In genomic region chr12:13122282-13122681, GRCm38 (mm10) we compare ENCODE assay signal across 11 mouse cellular contexts.
DNase-seq lines count a peak whose midpoint lies in the region; ATAC-seq and TF ChIP-seq lines count a peak whose summit lies in the region.
"Had no signal": no experiment of that assay in that cellular context is flagged by ENCODE, and none has a peak within 500 bp of the region (broad histone marks: within the 10 kb centered on the region; RNA-seq: fewer than 3 reads in every experiment).

No protein-coding gene starts in this region.

- WGBS in heart, embryonic 12.5 days: 17% methylated on average over 9 of the region's 9 CpGs
- WGBS in embryonic facial prominence, embryonic 10.5 days: 55% methylated on average over 9 of the region's 9 CpGs
- WGBS in cerebellum, adult 2 months: 41% methylated on average over 9 of the region's 9 CpGs

- no peak overlapping the region for H3K4me2 ChIP-seq in heart, embryonic 12.5 days
- H3K4me2 ChIP-seq: hindbrain, embryonic 14.5 days had no signal

- no peak overlapping the region for H3K27ac ChIP-seq in heart, embryonic 12.5 days (ENCODE audit: poor library complexity, severe bottlenecking)
- H3K27ac ChIP-seq in embryonic facial prominence, embryonic 10.5 days (replicated peaks): peak overlapping the region; percentile 70
- H3K27ac ChIP-seq in cerebellum, adult 2 months (ENCODE audit: insufficient read depth, low read length): no peak overlapping the region
- H3K27ac ChIP-seq: hindbrain, embryonic 14.5 days had no signal

- peaks cover 47% of the 10 kb centered on the region for H3K4me1 ChIP-seq in heart, embryonic 12.5 days (replicated peaks)
- H3K4me1 ChIP-seq in embryonic facial prominence, embryonic 10.5 days: peaks cover 48% of the 10 kb centered on the region
- H3K4me1 ChIP-seq in cerebellum, adult 2 months (ENCODE audit: control insufficient read depth, insufficient read depth, low read length): peaks cover 4% of the 10 kb centered on the region; the same call in 1 of the 2 replicates

- no peaks in the 10 kb centered on the region for H3K9me3 ChIP-seq in heart, embryonic 12.5 days (replicated peaks)
- peaks cover 3% of the 10 kb centered on the region; the same call in 1 of the 2 replicates for H3K9me3 ChIP-seq in embryonic facial prominence, embryonic 10.5 days

- TF ChIP-seq CTCF in cerebellum, adult 2 months (IDR thresholded peaks at IDR 0.05; ENCODE audit: borderline replicate concordance, insufficient read depth, low read depth, low read length): no peak

- H3K4me3 ChIP-seq in heart, embryonic 12.5 days: no peak overlapping the region
- H3K4me3 ChIP-seq in embryonic facial prominence, embryonic 10.5 days: no peak overlapping the region
- H3K4me3 ChIP-seq in cerebellum, adult 2 months (replicated peaks; ENCODE audit: insufficient read depth, low read depth, low read length): no peak overlapping the region

- H3K27me3 ChIP-seq in heart, embryonic 12.5 days (replicated peaks): no peaks in the 10 kb centered on the region
- H3K27me3 ChIP-seq in embryonic facial prominence, embryonic 10.5 days (replicated peaks; ENCODE audit: low read depth, poor library complexity, severe bottlenecking): no peaks in the 10 kb centered on the region
- no peaks in the 10 kb centered on the region for H3K27me3 ChIP-seq in cerebellum, adult 2 months (ENCODE audit: control insufficient read depth, insufficient read depth, low read length)

- no peak overlapping the region for H3K9ac ChIP-seq in heart, embryonic 12.5 days
- H3K9ac ChIP-seq: hindbrain, embryonic 14.5 days had no signal

- peak; percentile 54 for ATAC-seq in heart, embryonic 12.5 days (ENCODE audit: insufficient number of reproducible peaks, low FRiP score)

- TF ChIP-seq POLR2A in cerebellum, adult 2 months (IDR thresholded peaks at IDR 0.05; ENCODE audit: borderline replicate concordance, insufficient read depth, low read length): no peak

- no peak for DNase-seq in heart, adult 8-10 months (ENCODE audit: low spot score)
- peak; percentile 65 for DNase-seq in adrenal gland, adult 2 months
- no peak for DNase-seq in embryonic facial prominence, embryonic 10.5 days (ENCODE audit: low spot score)
- DNase-seq in kidney, postnatal 14 days: peak; percentile 62
- no peak for DNase-seq in right cerebral cortex, postnatal 10 days (ENCODE audit: low spot score in 2 of 2)
- DNase-seq in right cerebral cortex, postnatal 4 days: no peak
- no peak for DNase-seq in cerebellum, adult 2 months
- DNase-seq: embryo, embryonic 11 days; thymus, postnatal 36 days had no signal

- H3K36me3 ChIP-seq in heart, embryonic 12.5 days: no peaks in the 10 kb centered on the region
- H3K36me3 ChIP-seq in embryonic facial prominence, embryonic 10.5 days (replicated peaks): no peaks in the 10 kb centered on the region

Comparison
In these comparisons a context has a peak if more than half of its experiments do, and no peak if none do; other contexts are left out.
1. DNase-seq: peak in adrenal gland, adult 2 months (single experiment) and kidney, postnatal 14 days (single experiment); none in heart, adult 8-10 months (single experiment), embryonic facial prominence, embryonic 10.5 days (single experiment), right cerebral cortex, postnatal 10 days (0 of 2), right cerebral cortex, postnatal 4 days (single experiment) and cerebellum, adult 2 months (0 of 2).